Mouse (Mus musculus) v-Abl transformed pro-B cells (cell line): Measurements from ENCODE around the gene Utp20.

Experiments used
- in situ Hi-C, 2 experiments: fragments of 400-800 bp; cut with MboI; formaldehyde crosslinking; loops; one replicate each; pipeline ENCODE4 v1.15.1; 2025; ENCODE audit not compliant: unreplicated experiment in 2 of 2

The Utp20 gene

DNA sequence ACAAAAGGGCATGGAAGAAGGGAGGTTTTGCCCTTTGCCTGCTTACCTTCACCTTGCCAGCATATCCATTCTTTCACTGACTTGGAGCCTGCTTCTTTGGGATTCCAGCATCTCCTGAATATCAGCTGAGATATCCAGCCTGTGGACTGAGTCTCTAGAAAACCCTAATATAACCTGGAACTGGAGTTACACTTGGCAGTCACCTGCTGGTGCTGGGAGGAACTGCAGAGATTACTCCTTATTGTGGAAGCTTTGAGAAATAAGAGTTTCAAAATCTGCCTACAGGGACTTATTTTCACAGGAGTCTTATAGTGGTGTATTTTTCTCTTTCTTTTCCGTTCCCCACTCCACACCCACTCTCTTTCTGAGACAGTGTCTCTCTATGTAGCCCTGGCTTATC lies 99.5 kb downstream of the Utp20 start:
- in situ Hi-C loops: loop anchor here (5.0 kb wide), 4 partner anchors 175 to 350 kb away; partner anchors contain the start of genes Dram1 (in 1 of the 2) and Gnptab (in 1 of the 2)

DNA sequence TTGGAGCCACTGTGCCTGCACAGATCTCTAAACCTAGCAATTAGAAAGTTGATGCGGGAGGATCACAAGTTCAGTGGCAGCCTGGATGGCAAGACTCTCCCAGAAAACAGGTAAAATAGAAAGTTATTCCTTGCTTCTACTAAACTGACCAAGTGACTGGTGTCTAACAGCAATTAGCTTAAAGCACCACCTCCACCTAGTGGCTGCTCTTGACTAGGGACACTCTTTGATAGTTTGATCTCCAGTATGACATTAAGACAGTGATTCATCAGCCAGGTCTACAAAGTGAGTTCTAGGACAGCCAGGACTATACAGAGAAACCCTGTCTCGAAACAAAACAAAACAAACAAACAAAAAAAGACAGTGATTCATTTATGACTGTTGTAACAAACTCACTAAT lies 101.3 kb downstream of the Utp20 start:
- in situ Hi-C loops: loop anchor here (5.0 kb wide), 4 partner anchors 173 to 348 kb away; partner anchors contain the start of genes Dram1 (in 1 of the 2) and Gnptab (in 1 of the 2)

DNA sequence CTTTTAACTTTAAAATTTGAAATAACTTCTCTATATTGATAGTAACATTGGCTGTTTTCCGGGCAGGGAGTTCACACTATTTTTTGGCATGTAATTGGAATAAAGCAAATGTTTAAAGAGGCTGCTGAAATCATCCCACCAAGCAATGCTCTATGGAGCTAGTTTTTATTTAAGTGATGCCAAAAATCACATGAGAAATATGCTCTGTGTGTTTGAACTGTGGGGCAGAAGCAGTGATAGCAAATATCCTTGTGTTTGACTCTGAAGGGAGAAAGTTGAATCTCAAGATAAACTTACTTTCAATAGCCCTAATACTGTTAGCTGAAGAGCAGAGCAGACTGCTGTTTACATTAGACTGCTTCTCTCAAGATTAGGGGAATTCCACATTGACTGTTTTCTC lies 107.0 kb downstream of the Utp20 start:
- in situ Hi-C loops: loop anchor here in 1 of 2 experiments (5.0 kb wide), 1 partner anchor 167 kb away; no protein-coding TSS in a partner anchor

DNA sequence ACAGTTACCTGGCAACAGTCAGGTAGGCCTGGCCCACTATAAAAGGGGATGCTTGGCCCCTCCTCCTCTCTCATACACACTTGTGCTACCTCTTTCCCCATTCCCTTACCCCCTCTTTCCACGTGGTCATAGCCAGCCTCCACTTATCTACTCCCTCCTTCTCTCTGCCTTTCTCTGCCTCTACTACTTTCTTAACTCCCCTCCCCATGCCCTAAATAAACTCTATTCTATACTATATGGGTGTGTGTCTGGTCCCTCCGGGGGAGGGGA lies 108.9 kb downstream of the Utp20 start:
- in situ Hi-C loops: no loop called here

DNA sequence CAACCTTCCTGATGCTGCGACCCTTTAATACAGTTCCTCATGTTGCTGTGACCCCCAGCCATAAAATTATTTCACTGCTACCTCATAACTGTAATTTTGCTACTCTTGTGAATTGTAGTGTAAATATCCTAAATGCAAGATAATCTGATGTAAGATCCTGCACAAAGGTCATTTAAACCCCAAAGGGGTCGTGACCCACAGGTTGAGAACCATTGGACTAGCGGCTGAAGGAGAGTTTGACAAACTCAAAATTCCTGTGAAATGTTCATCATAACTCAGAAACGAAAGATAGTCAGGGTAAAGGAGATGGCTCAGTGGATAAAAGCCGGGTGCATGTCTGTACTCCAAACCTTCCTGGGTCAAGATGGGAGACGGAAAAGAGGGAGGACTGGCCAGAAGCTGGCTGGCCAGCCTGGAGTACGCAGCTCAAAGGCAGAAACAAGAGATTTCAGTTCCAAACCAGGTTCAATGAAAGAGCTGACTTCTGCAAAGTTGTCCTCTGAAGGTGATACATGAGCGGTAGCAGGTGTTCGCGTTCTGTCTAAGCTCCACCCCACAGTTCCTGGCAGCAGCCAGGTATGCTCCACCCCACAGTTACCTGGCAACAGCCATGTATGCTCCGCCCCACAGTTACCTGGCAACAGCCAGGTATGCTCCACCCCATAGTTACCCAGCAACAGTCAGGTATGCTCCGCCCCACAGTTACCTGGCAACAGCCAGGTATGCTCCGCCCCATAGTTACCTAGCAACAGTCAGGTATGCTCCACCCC lies 109.4 kb downstream of the Utp20 start:
- in situ Hi-C loops: no loop called here

DNA sequence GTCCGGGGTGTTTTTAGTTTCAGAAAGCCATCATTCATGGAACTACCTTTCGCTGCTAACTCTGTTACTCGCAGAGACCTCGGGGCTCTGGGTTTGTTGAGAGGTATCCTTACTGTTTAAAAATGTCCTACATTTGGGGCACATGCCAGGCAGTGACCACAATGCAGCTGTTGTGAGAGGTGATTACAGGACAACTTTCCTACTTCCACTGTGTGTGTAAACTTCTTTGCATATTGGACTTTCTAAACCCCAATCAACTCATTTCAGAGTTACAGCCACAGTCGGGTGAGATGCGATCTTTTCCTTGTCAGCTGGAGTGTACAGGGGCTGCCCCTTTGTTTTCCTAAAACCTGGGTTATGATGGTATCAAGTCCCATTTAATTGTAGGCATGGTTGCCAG lies 111.0 kb downstream of the Utp20 start:
- in situ Hi-C loops: no loop called here

DNA sequence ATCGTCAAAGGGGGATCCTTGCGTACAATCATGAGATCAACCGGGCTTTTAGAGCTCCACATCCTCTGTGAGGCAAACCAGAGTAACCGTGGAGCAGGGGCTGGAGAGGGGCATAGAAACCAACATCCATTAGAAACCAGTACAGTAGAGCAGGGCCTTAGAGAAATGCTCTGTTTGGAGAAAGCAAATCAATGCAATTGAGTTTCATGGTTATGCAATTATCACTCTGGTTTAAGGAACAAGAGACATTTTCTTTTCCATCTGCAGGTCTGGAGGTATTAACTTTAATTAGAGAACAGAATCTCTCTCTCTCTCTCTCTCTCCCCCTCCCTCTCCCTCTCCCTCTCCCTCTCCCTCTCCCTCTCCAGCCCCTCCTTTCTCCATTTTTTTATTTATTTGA lies 111.9 kb downstream of the Utp20 start:
- in situ Hi-C loops: no loop called here

DNA sequence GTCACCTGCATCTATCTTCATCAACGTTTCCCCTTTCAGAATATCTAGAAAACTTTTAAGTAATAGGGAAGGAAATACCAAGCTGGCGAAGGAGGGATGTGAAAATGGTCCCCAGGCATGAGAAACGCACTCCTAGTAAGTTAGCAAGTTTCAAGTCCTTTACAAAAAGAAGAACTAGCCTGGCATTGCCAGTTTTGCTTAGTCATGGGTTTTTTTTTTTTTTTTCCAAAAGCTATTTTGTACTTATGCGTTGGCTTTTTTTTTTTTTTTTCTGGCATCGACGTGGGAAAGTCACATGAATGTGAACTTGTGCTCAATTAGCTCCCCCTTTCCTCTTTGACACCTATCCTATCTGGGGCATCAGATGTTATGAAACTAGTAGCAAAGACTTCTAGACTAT lies 114.2 kb downstream of the Utp20 start:
- in situ Hi-C loops: no loop called here

DNA sequence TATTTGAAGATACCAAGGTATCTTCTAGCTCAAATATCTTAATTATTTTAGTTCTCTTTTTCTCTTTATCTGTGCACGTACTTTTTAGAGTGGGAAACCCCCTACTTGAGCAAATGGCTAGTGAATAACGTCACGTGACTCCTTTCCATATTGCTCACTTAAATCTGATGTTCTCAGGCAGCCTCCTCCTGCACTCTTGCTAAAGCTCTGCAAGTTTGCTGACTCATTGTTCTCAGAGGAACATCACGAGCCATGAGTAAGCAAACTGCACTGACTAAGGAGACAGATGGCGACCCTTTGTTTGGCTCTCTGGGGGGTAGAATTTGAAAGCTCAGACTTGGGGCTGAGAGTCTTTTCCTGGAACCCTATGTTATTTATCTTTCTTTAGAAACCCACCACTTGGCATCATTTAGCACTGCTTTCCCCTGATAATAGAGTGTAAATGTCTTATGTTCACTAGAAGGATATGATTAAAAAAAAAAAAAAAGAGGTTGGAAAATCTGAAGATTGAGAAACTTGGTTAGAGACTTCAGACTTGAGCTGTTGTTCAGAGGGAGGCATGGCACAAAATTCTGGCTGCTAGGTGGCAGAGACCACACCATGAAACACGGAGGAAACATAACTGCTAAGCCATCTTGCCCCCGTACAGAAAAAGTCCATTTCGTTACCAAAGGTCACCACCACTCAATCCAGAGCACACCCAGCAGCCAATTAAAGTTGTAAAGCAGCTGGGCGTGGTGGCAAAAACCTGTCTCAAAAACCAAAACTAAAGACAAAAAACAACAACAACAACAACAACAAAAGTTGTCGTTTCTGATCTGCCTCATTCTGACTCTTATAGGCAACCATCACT lies 117.7 kb downstream of the Utp20 start:
- in situ Hi-C loops: no loop called here

DNA sequence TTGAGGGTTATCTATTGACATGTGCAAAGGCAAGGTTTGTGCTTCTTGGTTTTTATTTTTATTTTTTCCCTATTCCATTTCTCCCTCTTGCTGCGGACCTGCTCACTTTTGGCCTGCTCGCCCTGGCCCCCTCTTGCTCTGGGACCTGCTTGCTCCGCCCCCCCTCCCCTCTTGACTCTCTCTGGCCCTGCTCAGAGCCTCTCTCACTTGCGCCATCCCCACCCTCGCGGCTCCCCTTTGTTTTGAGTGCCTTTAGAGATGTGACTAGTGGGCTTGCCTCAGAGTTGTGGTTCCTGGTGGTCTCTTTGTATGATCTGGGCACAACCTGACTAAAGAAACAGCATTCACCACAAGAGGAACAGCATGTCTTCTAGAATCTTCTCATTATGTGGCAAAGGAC lies 125.7 kb downstream of the Utp20 start:
- in situ Hi-C loops: no loop called here
